Mouse (Mus musculus): ENCODE data around the gene Dnajc11. TPM values are rescaled to one million over a fixed set of nuclear protein-coding genes. Genes with fewer than 3 reads are reported as not detected.
A peak's percentile ranks its signal among the peaks of the same experiment; 100 is the strongest.

Gene Dnajc11
- polyA plus RNA-seq, 1 experiment from 2014 or later, result 73.8 TPM

GRCm38 (mm10) chr4:152013036-152013813 is 79.7 kb downstream of the Dnajc11 start:
- Histone ChIP-seq H3K9me3 (ENCODE audit: control insufficient read depth, low read length) (no peaks in the 10 kb centered on the region), H3K27me3 (ENCODE audit: control insufficient read depth, insufficient read depth, low read length) (peaks cover 14% of the 10 kb centered on the region), H3K4me2 (replicated peaks; ENCODE audit: low read depth, low read length) (no peak overlapping the region), H3K4me3 (ENCODE audit: low read depth, low read length) (no peak overlapping the region), H3K27ac (ENCODE audit: low read depth, low read length) (no peak overlapping the region), H3K9ac (ENCODE audit: low read depth, low read length) (no peak overlapping the region), H3K4me1 (replicated peaks; ENCODE audit: control insufficient read depth, insufficient read depth, low read length) (peaks cover 7% of the 10 kb centered on the region), H3K36me3 (ENCODE audit: control insufficient read depth, insufficient read depth, low read length) (no peaks in the 10 kb centered on the region)
- DNase-seq (ENCODE audit: low spot score) (no peak), ATAC-seq (ENCODE audit: low FRiP score) (no peak)
- 86% methylated on average over 12 of the region's 12 CpGs for WGBS

DNA sequence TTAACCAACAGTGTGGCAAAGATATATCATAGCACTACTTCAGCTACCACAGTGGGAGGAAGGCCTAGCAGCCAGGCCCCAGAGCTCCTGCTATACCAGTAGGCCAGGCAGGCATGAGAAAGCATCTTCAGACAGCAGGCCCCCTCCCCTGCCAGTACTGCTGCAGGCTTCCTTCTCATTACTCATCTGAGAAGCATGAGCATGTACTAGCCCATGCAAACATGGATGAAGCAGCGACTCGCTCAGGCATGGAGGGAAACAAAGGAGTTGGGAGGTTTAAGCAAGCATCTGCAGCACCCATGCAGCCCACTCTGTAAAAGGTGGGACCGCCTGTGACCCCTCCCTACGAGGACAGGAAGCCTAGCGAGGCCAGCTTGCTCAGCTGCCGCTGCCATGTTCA is 85.6 kb downstream of the Dnajc11 start:
- Histone ChIP-seq H3K9me3 (ENCODE audit: control insufficient read depth, low read length) (no peaks in the 10 kb centered on the region), H3K36me3 (ENCODE audit: control insufficient read depth, insufficient read depth, low read length) (peaks cover 8% of the 10 kb centered on the region), H3K27ac (ENCODE audit: low read depth, low read length) (no peak overlapping the region), H3K4me2 (replicated peaks; ENCODE audit: low read depth, low read length) (no peak overlapping the region), H3K4me1 (replicated peaks; ENCODE audit: control insufficient read depth, insufficient read depth, low read length) (no peaks in the 10 kb centered on the region), H3K9ac (ENCODE audit: low read depth, low read length) (no peak overlapping the region), H3K4me3 (ENCODE audit: low read depth, low read length) (no peak overlapping the region), H3K27me3 (ENCODE audit: control insufficient read depth, insufficient read depth, low read length) (no peaks in the 10 kb centered on the region)
- DNase-seq (ENCODE audit: low spot score), result no peak
- no peak for ATAC-seq (ENCODE audit: low FRiP score)
- whole genome bisulfite sequencing, result 88% methylated on average over 6 of the region's 6 CpGs

DNA sequence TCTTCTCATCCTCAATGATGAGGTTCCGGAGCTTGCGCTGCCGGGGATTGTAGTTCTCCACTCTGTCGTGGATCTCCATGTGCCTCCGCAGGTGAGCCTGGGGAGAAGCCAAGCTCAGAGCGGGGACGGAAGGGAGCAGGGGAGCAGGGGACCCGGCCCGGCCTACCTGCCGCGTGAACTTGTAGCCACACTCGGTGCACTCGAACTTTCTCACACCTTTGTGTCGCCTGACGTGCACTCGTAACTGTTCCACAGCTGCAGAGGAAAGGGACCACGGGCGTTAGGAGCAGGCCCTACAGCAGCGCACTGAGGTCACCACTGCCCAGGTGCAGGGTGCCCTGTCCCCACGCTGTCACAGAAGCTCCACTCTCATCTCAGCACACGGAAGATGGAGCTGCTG is 86.5 kb downstream of the Dnajc11 start:
- H3K4me1 ChIP-seq (replicated peaks; ENCODE audit: control insufficient read depth, insufficient read depth, low read length), result no peaks in the 10 kb centered on the region
- H3K4me3 ChIP-seq (ENCODE audit: low read depth, low read length), result no peak overlapping the region
- peaks cover 8% of the 10 kb centered on the region for H3K36me3 ChIP-seq (ENCODE audit: control insufficient read depth, insufficient read depth, low read length)
- WGBS, result 96% methylated on average over 21 of the region's 21 CpGs
- no peak overlapping the region for H3K9ac ChIP-seq (ENCODE audit: low read depth, low read length)
- H3K4me2 ChIP-seq (replicated peaks; ENCODE audit: low read depth, low read length), result no peak overlapping the region
- ATAC-seq (ENCODE audit: low FRiP score) (no peak), DNase-seq (ENCODE audit: low spot score) (no peak)
- no peaks in the 10 kb centered on the region for H3K27me3 ChIP-seq (ENCODE audit: control insufficient read depth, insufficient read depth, low read length)
- no peak overlapping the region for H3K27ac ChIP-seq (ENCODE audit: low read depth, low read length)
- no peaks in the 10 kb centered on the region for H3K9me3 ChIP-seq (ENCODE audit: control insufficient read depth, low read length)

DNA sequence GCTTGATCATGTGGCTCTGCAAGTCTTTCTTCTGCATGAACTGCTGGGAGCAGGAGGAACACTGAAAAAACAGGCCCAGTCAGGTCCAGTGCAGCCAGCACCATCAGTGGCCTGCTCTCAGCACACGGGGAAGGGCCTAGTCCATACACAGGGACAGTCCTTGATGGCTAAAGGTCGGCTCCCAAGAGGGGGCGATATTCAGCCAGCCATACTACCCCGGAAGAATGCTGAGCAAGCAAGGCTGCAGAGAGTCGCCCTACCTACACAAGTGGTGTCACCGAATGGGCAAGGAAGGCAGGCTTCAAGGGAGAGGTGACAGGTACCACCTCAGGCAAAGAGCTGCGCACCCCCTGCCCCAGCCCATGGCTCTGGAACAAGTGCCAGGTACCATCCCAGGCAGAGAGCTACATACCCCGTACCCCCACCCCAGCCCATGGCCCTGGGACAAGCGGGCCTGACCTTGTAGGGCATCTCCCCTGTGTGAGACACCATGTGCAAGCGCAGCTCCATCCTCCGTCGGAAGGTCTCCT is 88.1 kb downstream of the Dnajc11 start:
- Histone ChIP-seq H3K27me3 (ENCODE audit: control insufficient read depth, insufficient read depth, low read length) (no peaks in the 10 kb centered on the region), H3K36me3 (ENCODE audit: control insufficient read depth, insufficient read depth, low read length) (peaks cover 8% of the 10 kb centered on the region), H3K4me2 (replicated peaks; ENCODE audit: low read depth, low read length) (no peak overlapping the region), H3K27ac (ENCODE audit: low read depth, low read length) (no peak overlapping the region), H3K9me3 (ENCODE audit: control insufficient read depth, low read length) (no peaks in the 10 kb centered on the region), H3K9ac (ENCODE audit: low read depth, low read length) (no peak overlapping the region), H3K4me3 (ENCODE audit: low read depth, low read length) (no peak overlapping the region), H3K4me1 (replicated peaks; ENCODE audit: control insufficient read depth, insufficient read depth, low read length) (peaks cover 13% of the 10 kb centered on the region)
- ATAC-seq (ENCODE audit: low FRiP score) (no peak), DNase-seq (ENCODE audit: low spot score) (no peak)
- 75% methylated on average over 12 of the region's 12 CpGs for WGBS

DNA sequence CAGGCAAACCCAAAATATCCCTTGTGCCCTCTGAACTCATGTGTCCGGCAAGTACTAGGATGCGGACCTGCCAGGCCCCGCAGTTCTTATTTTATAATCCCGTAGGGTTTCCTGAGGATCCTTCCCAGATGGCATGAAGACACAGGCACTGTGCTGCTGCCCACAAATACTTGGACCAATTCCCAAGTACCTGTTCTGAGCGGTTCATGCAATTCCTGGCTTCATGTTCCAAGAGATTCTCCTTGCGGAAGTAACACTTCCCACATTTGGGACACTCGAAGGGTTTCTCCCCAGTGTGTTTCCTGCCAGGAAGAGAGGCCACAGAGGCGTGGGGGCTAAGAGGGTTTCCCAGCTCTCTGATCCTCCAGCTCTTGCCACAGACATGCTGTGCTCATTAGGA is 89.0 kb downstream of the Dnajc11 start:
- Histone ChIP-seq H3K9me3 (ENCODE audit: control insufficient read depth, low read length) (no peaks in the 10 kb centered on the region), H3K4me2 (replicated peaks; ENCODE audit: low read depth, low read length) (no peak overlapping the region), H3K9ac (ENCODE audit: low read depth, low read length) (no peak overlapping the region), H3K4me1 (replicated peaks; ENCODE audit: control insufficient read depth, insufficient read depth, low read length) (peaks cover 15% of the 10 kb centered on the region), H3K27ac (ENCODE audit: low read depth, low read length) (no peak overlapping the region), H3K36me3 (ENCODE audit: control insufficient read depth, insufficient read depth, low read length) (peaks cover 8% of the 10 kb centered on the region), H3K27me3 (ENCODE audit: control insufficient read depth, insufficient read depth, low read length) (no peaks in the 10 kb centered on the region), H3K4me3 (ENCODE audit: low read depth, low read length) (no peak overlapping the region)
- ATAC-seq (ENCODE audit: low FRiP score) (no peak), DNase-seq (ENCODE audit: low spot score) (no peak)
- WGBS, result 91% methylated on average over 8 of the region's 8 CpGs

- no peak overlapping the region for H3K4me3 ChIP-seq (ENCODE audit: low read depth, low read length)
- no peak for DNase-seq (ENCODE audit: low spot score)
- H3K36me3 ChIP-seq (ENCODE audit: control insufficient read depth, insufficient read depth, low read length), result peaks cover 8% of the 10 kb centered on the region
- no peaks in the 10 kb centered on the region for H3K9me3 ChIP-seq (ENCODE audit: control insufficient read depth, low read length)
- H3K4me1 ChIP-seq (replicated peaks; ENCODE audit: control insufficient read depth, insufficient read depth, low read length), result peaks cover 24% of the 10 kb centered on the region
- no peak overlapping the region for H3K27ac ChIP-seq (ENCODE audit: low read depth, low read length)
- H3K27me3 ChIP-seq (ENCODE audit: control insufficient read depth, insufficient read depth, low read length), result no peaks in the 10 kb centered on the region
- H3K9ac ChIP-seq (ENCODE audit: low read depth, low read length), result no peak overlapping the region
- no peak for ATAC-seq (ENCODE audit: low FRiP score)
- H3K4me2 ChIP-seq (replicated peaks; ENCODE audit: low read depth, low read length), result no peak overlapping the region
- WGBS, result 91% methylated on average over 11 of the region's 11 CpGs
Measured at GRCm38 (mm10) chr4:152024525-152024924, 91.0 kb downstream of the Dnajc11 start.

GRCm38 (mm10) chr4:152026751-152027508 is 93.4 kb downstream of the Dnajc11 start:
- peak; percentile 69 for ATAC-seq (ENCODE audit: low FRiP score)
- DNase-seq (ENCODE audit: low spot score), result no peak

GRCm38 (mm10) chr4:152027524-152027923 is 94.0 kb downstream of the Dnajc11 start, which contains the start of gene Zbtb48:
TSS of gene Zbtb48 (minus strand) at chr4:152027671.
- Histone ChIP-seq H3K27me3 (ENCODE audit: control insufficient read depth, insufficient read depth, low read length) (no peaks in the 10 kb centered on the region; the same call in 1 of the 2 replicates), H3K9me3 (ENCODE audit: control insufficient read depth, low read length) (no peaks in the 10 kb centered on the region), H3K27ac (ENCODE audit: low read depth, low read length) (no peak within 1 kb of the TSS), H3K4me3 (ENCODE audit: low read depth, low read length) (peak within 1 kb of the TSS; percentile 70), H3K4me2 (replicated peaks; ENCODE audit: low read depth, low read length) (peak within 1 kb of the TSS; percentile 95), H3K4me1 (replicated peaks; ENCODE audit: control insufficient read depth, insufficient read depth, low read length) (peaks cover 24% of the 10 kb centered on the region), H3K36me3 (ENCODE audit: control insufficient read depth, insufficient read depth, low read length) (no peaks in the 10 kb centered on the region), H3K9ac (ENCODE audit: low read depth, low read length) (peak within 1 kb of the TSS; percentile 59)
- WGBS, result under 1% methylated on average over 35 of the region's 35 CpGs
- DNase-seq (ENCODE audit: low spot score) (peak; percentile 97), ATAC-seq (ENCODE audit: low FRiP score) (peak; percentile 97)

More at GRCm38 (mm10) chr4:152026751-152027508, 93.4 kb downstream of the Dnajc11 start:
- Histone ChIP-seq H3K4me1 (replicated peaks; ENCODE audit: control insufficient read depth, insufficient read depth, low read length) (peaks cover 24% of the 10 kb centered on the region), H3K9me3 (ENCODE audit: control insufficient read depth, low read length) (no peaks in the 10 kb centered on the region), H3K27me3 (ENCODE audit: control insufficient read depth, insufficient read depth, low read length) (no peaks in the 10 kb centered on the region; the same call in 1 of the 2 replicates), H3K4me3 (ENCODE audit: low read depth, low read length) (peak overlapping the region; percentile 70), H3K4me2 (replicated peaks; ENCODE audit: low read depth, low read length) (peak overlapping the region; percentile 95), H3K27ac (ENCODE audit: low read depth, low read length) (no peak overlapping the region), H3K36me3 (ENCODE audit: control insufficient read depth, insufficient read depth, low read length) (no peaks in the 10 kb centered on the region), H3K9ac (ENCODE audit: low read depth, low read length) (peak overlapping the region; percentile 59)
- WGBS, result 2% methylated on average over 41 of the region's 41 CpGs
